Mouse (Mus musculus) frontal cortex, adult 2 months (tissue): ENCODE results near the gene Setdb2. TPM values are rescaled to one million over a fixed set of nuclear protein-coding genes. Genes with fewer than 3 reads are reported as not detected.

Experiments used
- DNase-seq, 2 experiments: peaks; one replicate each; pipeline ENCODE4 v3.0.0; 2022; ENCODE audit warnings: low spot score in 1 of 2; ENCODE audit errors: extremely low spot score in 1 of 2
- polyA plus RNA-seq: library from polyadenylated mRNA; depleted of rRNA; stranded (reverse); fragments of >200 nt; gene quantifications from 2 replicates; pipeline ENCODE4 v1.2.3, GENCODE M21; 2012; rRNA removed

The Setdb2 gene
- polyA plus RNA-seq, 1 experiment: 5.7 TPM

- no peak for DNase-seq
Observed at GRCm38 (mm10) chr14:59389532-59389931, 51.2 kb downstream of the Setdb2 start.

DNA sequence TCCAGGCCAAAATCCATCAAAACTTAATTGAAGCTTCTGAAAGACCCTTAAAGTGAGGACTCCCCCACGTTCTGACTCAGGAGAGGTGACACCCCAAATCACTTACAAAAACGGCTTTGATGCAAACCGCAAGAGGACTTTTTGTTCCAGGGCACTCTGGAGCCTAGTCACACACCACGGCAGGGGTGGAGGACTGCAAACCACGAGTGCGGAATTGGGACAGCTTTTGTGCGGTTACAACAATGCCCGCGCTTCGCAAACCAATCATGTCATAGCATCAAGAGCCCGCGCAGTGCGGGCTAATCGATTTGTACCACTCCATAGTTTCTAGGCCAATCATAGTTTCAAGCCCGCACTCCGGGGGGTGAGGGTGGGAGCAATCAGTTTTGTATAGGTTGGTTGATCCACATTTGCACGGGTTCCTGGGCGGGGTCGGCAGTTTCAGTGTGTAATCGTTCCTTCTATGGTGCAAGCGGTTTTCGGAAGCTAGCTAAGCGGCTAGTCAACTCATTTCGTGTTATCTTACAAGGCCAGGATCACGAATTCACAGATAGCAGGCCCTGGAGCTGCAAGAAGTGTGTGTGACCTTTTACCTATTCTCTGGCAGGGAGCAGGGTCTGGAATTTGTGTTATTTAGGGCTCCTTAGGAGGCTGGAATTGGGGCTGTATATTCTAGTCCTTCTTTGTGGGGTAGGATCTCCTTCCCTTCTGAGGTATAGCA lies 70.2 kb downstream of the Setdb2 start:
- no peak for DNase-seq

GRCm38 (mm10) chr14:59366386-59367105 lies 74.1 kb downstream of the Setdb2 start:
- DNase-seq: no peak

DNA sequence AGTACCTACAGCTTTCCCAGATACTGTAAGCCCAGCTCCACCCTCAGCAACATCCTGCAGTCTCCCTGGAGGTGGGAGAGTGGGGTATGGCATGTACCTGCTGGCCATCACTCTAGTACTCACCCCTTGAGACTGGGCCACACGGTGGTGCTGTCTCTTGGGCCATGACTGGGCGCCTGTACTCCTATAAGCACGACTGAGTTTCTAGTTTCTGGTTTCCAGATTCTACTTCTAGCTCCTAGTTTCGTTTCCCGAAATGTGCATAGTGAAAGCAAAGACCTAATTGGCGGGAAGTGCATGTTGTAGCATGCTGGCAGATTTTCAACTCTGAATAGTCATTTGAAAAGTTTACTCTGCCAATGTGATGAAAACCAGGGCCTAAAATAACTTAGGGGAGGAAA lies 75.4 kb downstream of the Setdb2 start, which contains the start of gene Phf11d:
Gene Phf11d (minus strand): TSS at position 227 of the 401 bp plus-strand sequence.
- peak; percentile 1 to 34 for DNase-seq

Other genes starting within 250 kb of the Setdb2 start
- gene Rcbtb1, start 239.7 kb downstream of the Setdb2 start, polyA plus RNA-seq: 34.0 and 34.7 TPM in 2 replicates
- not detected in 2 replicates for gene Gm6904, start 180.7 kb downstream of the Setdb2 start, polyA plus RNA-seq
- gene Phf11a, start 143.4 kb downstream of the Setdb2 start, polyA plus RNA-seq: not detected in 2 replicates
- gene Phf11b, start 99.5 kb downstream of the Setdb2 start, polyA plus RNA-seq: 0.38 and 0.44 TPM in 2 replicates
- 0.82 and 1.6 TPM in 2 replicates for gene Phf11d, start 75.4 kb downstream of the Setdb2 start, polyA plus RNA-seq
- 0.56 and 0.76 TPM in 2 replicates for gene Phf11c, start 45.5 kb downstream of the Setdb2 start, polyA plus RNA-seq
- 15.4 and 17.8 TPM in 2 replicates for gene Cab39l, start 88 bp upstream of the Setdb2 start, polyA plus RNA-seq
- 30.5 and 31.5 TPM in 2 replicates for gene Cdadc1, start 157.1 kb upstream of the Setdb2 start, polyA plus RNA-seq
- 6.6 and 8.2 TPM in 2 replicates for gene Shisa2, start 184.4 kb upstream of the Setdb2 start, polyA plus RNA-seq